22 mouse cellular contexts compared by ENCODE assay signal in the genomic region with DNA sequence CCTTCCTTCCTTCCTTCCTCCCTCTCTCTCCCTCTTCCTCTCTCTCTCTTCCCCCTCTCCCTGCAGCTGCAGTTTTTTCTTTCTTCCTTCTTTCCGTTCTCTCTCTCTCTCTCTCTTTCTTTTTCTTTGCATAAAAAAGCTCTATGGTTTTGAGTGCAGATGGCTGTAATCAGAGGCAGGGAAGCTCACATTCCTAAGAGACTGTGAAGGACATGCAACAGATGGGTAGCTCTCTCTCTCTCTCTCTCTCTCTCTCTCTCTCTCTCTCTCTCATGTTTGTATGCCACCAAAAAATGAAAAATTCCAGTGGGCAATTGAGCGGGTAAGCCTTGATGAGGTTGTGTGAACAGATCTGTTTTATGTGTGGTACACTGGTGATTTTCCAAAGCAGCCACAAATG. TPM values are rescaled to one million over a fixed set of nuclear protein-coding genes. Genes with fewer than 3 reads are reported as not detected.
DNase-seq lines count a peak whose midpoint lies in the region; ATAC-seq and TF ChIP-seq lines count a peak whose summit lies in the region.
"Had no signal": no experiment of that assay in that cellular context is flagged by ENCODE, and none has a peak within 500 bp of the region (broad histone marks: within the 10 kb centered on the region; RNA-seq: fewer than 3 reads in every experiment).

No protein-coding gene starts in this region.

- ATAC-seq in lung, embryonic 14.5 days (ENCODE audit: insufficient read depth): no peak
- ATAC-seq in lung, embryonic 15.5 days (ENCODE audit: borderline replicate concordance, extremely low read depth, low FRiP score, low TSS enrichment): no peak; the same call in 1 of the 2 replicates
- peak; percentile 71 for ATAC-seq in lung, embryonic 16.5 days (ENCODE audit: low read depth)
- peak; percentile 68 for ATAC-seq in lung, postnatal 0 days
- ATAC-seq: activated CD4-positive, CD25-positive, alpha-beta regulatory T cell, adult 4 months; CD4-positive, CD25-positive, alpha-beta regulatory T cell, adult 4 months; Patski had no signal

- H3K4me2 ChIP-seq in lung, embryonic 14.5 days: no peak overlapping the region
- no peak overlapping the region for H3K4me2 ChIP-seq in lung, embryonic 15.5 days
- H3K4me2 ChIP-seq in lung, embryonic 16.5 days (ENCODE audit: low read depth, low read length): no peak overlapping the region
- no peak overlapping the region for H3K4me2 ChIP-seq in lung, postnatal 0 days (replicated peaks; ENCODE audit: low read depth, low read length)

- no peak overlapping the region for H3K27ac ChIP-seq in lung, embryonic 14.5 days (ENCODE audit: low read depth)
- 0 out of 2 replicates have a peak overlapping the region, but pooled peaks have one; percentile 47 for H3K27ac ChIP-seq in lung, embryonic 15.5 days
- peak overlapping the region; percentile 66; the same call in 1 of the 2 replicates for H3K27ac ChIP-seq in lung, embryonic 16.5 days (ENCODE audit: low read length)
- H3K27ac ChIP-seq in lung, postnatal 0 days (ENCODE audit: low read length): peak overlapping the region; percentile 40; the same call in 1 of the 2 replicates

- H3K36me3 ChIP-seq in lung, embryonic 14.5 days (ENCODE audit: insufficient read depth): no peaks in the 10 kb centered on the region
- H3K36me3 ChIP-seq in lung, embryonic 15.5 days: no peaks in the 10 kb centered on the region
- H3K36me3 ChIP-seq in lung, embryonic 16.5 days (ENCODE audit: control insufficient read depth, insufficient read depth, low read length): no peaks in the 10 kb centered on the region
- no peaks in the 10 kb centered on the region for H3K36me3 ChIP-seq in lung, postnatal 0 days (ENCODE audit: insufficient read depth, low read length)
- H3K36me3 ChIP-seq: G1E had no signal

- no peaks in the 10 kb centered on the region for H3K4me1 ChIP-seq in lung, embryonic 14.5 days (ENCODE audit: insufficient read depth)
- H3K4me1 ChIP-seq in lung, embryonic 15.5 days: 0 out of 2 replicates have a peak, but pooled peaks cover 2% of the 10 kb centered on the region
- no peaks in the 10 kb centered on the region for H3K4me1 ChIP-seq in lung, embryonic 16.5 days (replicated peaks; ENCODE audit: control insufficient read depth, insufficient read depth, low read length)
- H3K4me1 ChIP-seq in lung, postnatal 0 days (ENCODE audit: insufficient read depth, low read depth, low read length): no peaks in the 10 kb centered on the region

- DNase-seq in lung, embryonic 14.5 days: peak; percentile 66
- DNase-seq in lung, postnatal 36 days: no peak
- DNase-seq in lung, adult 18-20 months: no peak
- DNase-seq in lung, postnatal 4 days: no peak
- DNase-seq in lung, postnatal 0 days (ENCODE audit: low spot score): peak; percentile 72
- no peak for DNase-seq in lung, postnatal 14 days
- DNase-seq: adrenal gland, adult 2 months; adrenal gland, adult 8-10 months; adrenal gland, postnatal 10 days; adrenal gland, postnatal 14 days; adrenal gland, postnatal 25 days; adrenal gland, postnatal 36 days; B cell, adult 2 months; cerebellum, adult 11 months; cerebellum, adult 11-12 months had no signal

- no peak overlapping the region for H3K4me3 ChIP-seq in lung, embryonic 14.5 days (ENCODE audit: low read depth, low read length)
- no peak overlapping the region for H3K4me3 ChIP-seq in lung, embryonic 15.5 days
- no peak overlapping the region for H3K4me3 ChIP-seq in lung, embryonic 16.5 days (ENCODE audit: low read length)
- H3K4me3 ChIP-seq in lung, postnatal 0 days (ENCODE audit: low read depth, low read length): no peak overlapping the region

- TF ChIP-seq CTCF in lung, embryonic 14.5 days (IDR thresholded peaks at IDR 0.05; ENCODE audit: low read depth): no peak
- TF ChIP-seq CTCF in lung, postnatal 0 days (IDR thresholded peaks at IDR 0.05): no peak

- WGBS in lung, embryonic 14.5 days: 44% methylated on average over 2 of the region's 2 CpGs
- 39% methylated on average over 2 of the region's 2 CpGs for WGBS in lung, embryonic 15.5 days
- WGBS in lung, embryonic 16.5 days: 42% methylated on average over 2 of the region's 2 CpGs
- WGBS in lung, postnatal 0 days: 29% methylated on average over 2 of the region's 2 CpGs

- H3K27me3 ChIP-seq in lung, embryonic 14.5 days (ENCODE audit: insufficient read depth, low read length): no peaks in the 10 kb centered on the region
- H3K27me3 ChIP-seq in lung, embryonic 15.5 days: no peaks in the 10 kb centered on the region
- H3K27me3 ChIP-seq in lung, embryonic 16.5 days (ENCODE audit: control insufficient read depth, insufficient read depth, low read depth, low read length): no peaks in the 10 kb centered on the region
- H3K27me3 ChIP-seq in lung, postnatal 0 days (replicated peaks; ENCODE audit: insufficient read depth, low read length): no peaks in the 10 kb centered on the region
- H3K27me3 ChIP-seq: Patski had no signal

- peak; percentile 37; the same call in 1 of the 2 replicates for TF ChIP-seq EP300 in lung, postnatal 0 days (IDR thresholded peaks at IDR 0.05)

- no peaks in the 10 kb centered on the region for H3K9me3 ChIP-seq in lung, embryonic 14.5 days (ENCODE audit: low read depth, low read length)
- H3K9me3 ChIP-seq in lung, embryonic 15.5 days: no peaks in the 10 kb centered on the region
- H3K9me3 ChIP-seq in lung, embryonic 16.5 days (ENCODE audit: control insufficient read depth, low read length): no peaks in the 10 kb centered on the region
- H3K9me3 ChIP-seq in lung, postnatal 0 days (ENCODE audit: low read length): no peaks in the 10 kb centered on the region
- H3K9me3 ChIP-seq: G1E had no signal

- no peak overlapping the region for H3K9ac ChIP-seq in lung, embryonic 14.5 days
- no peak overlapping the region for H3K9ac ChIP-seq in lung, embryonic 15.5 days
- no peak overlapping the region for H3K9ac ChIP-seq in lung, embryonic 16.5 days (ENCODE audit: low read length)
- H3K9ac ChIP-seq in lung, postnatal 0 days (replicated peaks; ENCODE audit: low read depth): no peak overlapping the region

RNA-seq across cellular contexts. Expression of gene Psmd5, which starts 9.4 kb away (rescaled TPM):
- polyA plus RNA-seq in lung, embryonic 14.5 days (2014; fragmentation: Nextera tagmentation; extraction: Ambion mirVana): 117 and 121 TPM in 2 replicates
- polyA plus RNA-seq in lung, embryonic 15.5 days (2015; fragmentation: Nextera tagmentation; extraction: Ambion mirVana): 110 TPM in 2 replicates
- 104 and 106 TPM in 2 replicates for polyA plus RNA-seq in lung, embryonic 16.5 days (2015; fragmentation: Nextera tagmentation; extraction: Ambion mirVana)
- 61.2 and 64.7 TPM in 2 replicates for polyA plus RNA-seq in lung, postnatal 0 days (2015; fragmentation: Nextera tagmentation; extraction: Ambion mirVana)

RNA-seq across cellular contexts. Expression of gene Cutal, which starts 10.0 kb away (rescaled TPM):
- polyA plus RNA-seq in lung, embryonic 14.5 days (2014; fragmentation: Nextera tagmentation; extraction: Ambion mirVana): 0.57 and 0.64 TPM in 2 replicates
- polyA plus RNA-seq in lung, embryonic 15.5 days (2015; fragmentation: Nextera tagmentation; extraction: Ambion mirVana): 0.63 and 0.75 TPM in 2 replicates
- polyA plus RNA-seq in lung, embryonic 16.5 days (2015; fragmentation: Nextera tagmentation; extraction: Ambion mirVana): 0.65 and 1.0 TPM in 2 replicates
- polyA plus RNA-seq in lung, postnatal 0 days (2015; fragmentation: Nextera tagmentation; extraction: Ambion mirVana): 5.4 and 7.2 TPM in 2 replicates
- polyA plus RNA-seq: activated CD4-positive, CD25-positive, alpha-beta regulatory T cell, adult 4 months; CD4-positive, CD25-positive, alpha-beta regulatory T cell, adult 4 months; G1E had no signal

RNA-seq across cellular contexts. Expression of gene Phf19, which starts 29.6 kb away (rescaled TPM):
- 3.3 and 4.9 TPM in 2 replicates for polyA plus RNA-seq in lung, embryonic 14.5 days (2014; fragmentation: Nextera tagmentation; extraction: Ambion mirVana)
- polyA plus RNA-seq in lung, embryonic 15.5 days (2015; fragmentation: Nextera tagmentation; extraction: Ambion mirVana): 3.2 and 4.2 TPM in 2 replicates
- polyA plus RNA-seq in lung, embryonic 16.5 days (2015; fragmentation: Nextera tagmentation; extraction: Ambion mirVana): 3.4 and 4.6 TPM in 2 replicates
- polyA plus RNA-seq in lung, postnatal 0 days (2015; fragmentation: Nextera tagmentation; extraction: Ambion mirVana): 1.3 and 1.6 TPM in 2 replicates

RNA-seq across cellular contexts. Expression of gene Gm34653, which starts 51.4 kb away (rescaled TPM):
- polyA plus RNA-seq in lung, embryonic 14.5 days (2014; fragmentation: Nextera tagmentation; extraction: Ambion mirVana): not detected in 2 replicates
- not detected in 2 replicates for polyA plus RNA-seq in lung, embryonic 15.5 days (2015; fragmentation: Nextera tagmentation; extraction: Ambion mirVana)
- polyA plus RNA-seq in lung, embryonic 16.5 days (2015; fragmentation: Nextera tagmentation; extraction: Ambion mirVana): not detected in 2 replicates
- not detected in 2 replicates for polyA plus RNA-seq in lung, postnatal 0 days (2015; fragmentation: Nextera tagmentation; extraction: Ambion mirVana)
- polyA plus RNA-seq: activated CD4-positive, CD25-positive, alpha-beta regulatory T cell, adult 4 months; adrenal gland, adult 2 months; brain, embryonic 14.5 days; CD4-positive, CD25-positive, alpha-beta regulatory T cell, adult 4 months; G1E had no signal

RNA-seq across cellular contexts. Expression of gene Fbxw2, which starts 58.1 kb away (rescaled TPM):
- polyA plus RNA-seq in lung, embryonic 14.5 days (2014; fragmentation: Nextera tagmentation; extraction: Ambion mirVana): 73.8 and 77.5 TPM in 2 replicates
- polyA plus RNA-seq in lung, embryonic 15.5 days (2015; fragmentation: Nextera tagmentation; extraction: Ambion mirVana): 93.2 and 94.1 TPM in 2 replicates
- 81.8 and 89.5 TPM in 2 replicates for polyA plus RNA-seq in lung, embryonic 16.5 days (2015; fragmentation: Nextera tagmentation; extraction: Ambion mirVana)
- polyA plus RNA-seq in lung, postnatal 0 days (2015; fragmentation: Nextera tagmentation; extraction: Ambion mirVana): 86.6 and 87.3 TPM in 2 replicates

Comparison
In these comparisons a context has a peak if more than half of its experiments do, and no peak if none do; other contexts are left out.
1. ATAC-seq: peak in lung, embryonic 16.5 days (single experiment) and lung, postnatal 0 days (single experiment); none in lung, embryonic 14.5 days (single experiment) and lung, embryonic 15.5 days (single experiment).
2. DNase-seq: peak in lung, embryonic 14.5 days (single experiment) and lung, postnatal 0 days (single experiment); none in lung, postnatal 36 days (single experiment), lung, adult 18-20 months (0 of 2), lung, postnatal 4 days (0 of 2) and lung, postnatal 14 days (single experiment).